Mouse (Mus musculus) midbrain, embryonic 14.5 days (tissue): ENCODE results near the gene Grk2. TPM values are rescaled to one million over a fixed set of nuclear protein-coding genes. Genes with fewer than 3 reads are reported as not detected.

ENCODE experiments used
- ATAC-seq: fragments of 200-750 bp; cut with Nextera tagmentation; 2 replicates; pipeline ENCODE4 v1.8.0; 2017; ENCODE audit warnings: moderate number of reproducible peaks, moderate library complexity; ENCODE audit not compliant: low FRiP score, low TSS enrichment
- DNase-seq: peaks from one replicate; pipeline ENCODE4 v3.0.0-alpha.2; 2015
- H3K27ac ChIP-seq: fragments of 300-500 bp; sonication (generic); replicated peaks from 2 replicates; pipeline ENCODE4 v1.5.1; 2014; ENCODE audit warnings: mild to moderate bottlenecking, low read depth, low read length, moderate library complexity
- H3K27me3 ChIP-seq: fragments of 300-500 bp; sonication (generic); 2 replicates; pipeline ENCODE4 v1.6.1; 2014; ENCODE audit warnings: low read length, control low read depth, mixed read lengths; ENCODE audit not compliant: control insufficient read depth, insufficient read depth
- H3K36me3 ChIP-seq: fragments of 300-500 bp; sonication (generic); 2 replicates; pipeline ENCODE4 v1.6.1; 2014; ENCODE audit warnings: low read length, control low read depth; ENCODE audit not compliant: control insufficient read depth, insufficient read depth
- H3K4me1 ChIP-seq: fragments of 300-500 bp; sonication (generic); 2 replicates; pipeline ENCODE4 v1.6.1; 2014; ENCODE audit warnings: mild to moderate bottlenecking, antibody characterized with exemption, low read length, control low read depth; ENCODE audit not compliant: control insufficient read depth, insufficient read depth
- H3K4me2 ChIP-seq: fragments of 300-500 bp; sonication (generic); 2 replicates; pipeline ENCODE4 v1.6.1; 2014; ENCODE audit warnings: mild to moderate bottlenecking, low read length, moderate library complexity
- H3K4me3 ChIP-seq: fragments of 300-500 bp; sonication (generic); replicated peaks from 2 replicates; pipeline ENCODE4 v1.5.1; 2014; ENCODE audit warnings: low read depth, low read length
- H3K9ac ChIP-seq: fragments of 300-500 bp; sonication (generic); replicated peaks from 2 replicates; pipeline ENCODE4 v1.6.1; 2014; ENCODE audit warnings: mild to moderate bottlenecking, low read length, moderate library complexity
- H3K9me3 ChIP-seq: fragments of 300-500 bp; sonication (generic); 2 replicates; pipeline ENCODE4 v1.6.1; 2016; ENCODE audit warnings: low read length, control low read depth, mixed read lengths; ENCODE audit not compliant: control insufficient read depth
- WGBS: fragments of 180-500 bp; shearing (Covaris S2); extraction: QIAGEN DNeasy Blood & Tissue Kit; methylation state at CpG from one replicate; pipeline ENCODE4 v1.1.7; 2014; 5-methylcytosine and 5-hydroxymethylcytosine counted together
- polyA plus RNA-seq: library from polyadenylated mRNA; unstranded; fragments of >200 nt; fragmentation: Nextera tagmentation; extraction: Ambion mirVana; gene quantifications from 2 replicates; pipeline ENCODE4 v1.2.1, GENCODE M21; 2014

The Grk2 gene
- polyA plus RNA-seq, 1 experiment from 2014 or later, result 29.0 TPM

GRCm38 (mm10) chr19:4309302-4309701 lies 3.3 kb upstream of the Grk2 start:
- ATAC-seq, result no peak
- peaks cover 8% of the 10 kb centered on the region; the same call in 1 of the 2 replicates for H3K36me3 ChIP-seq
- 94% methylated on average over 4 of the region's 4 CpGs for WGBS

DNA sequence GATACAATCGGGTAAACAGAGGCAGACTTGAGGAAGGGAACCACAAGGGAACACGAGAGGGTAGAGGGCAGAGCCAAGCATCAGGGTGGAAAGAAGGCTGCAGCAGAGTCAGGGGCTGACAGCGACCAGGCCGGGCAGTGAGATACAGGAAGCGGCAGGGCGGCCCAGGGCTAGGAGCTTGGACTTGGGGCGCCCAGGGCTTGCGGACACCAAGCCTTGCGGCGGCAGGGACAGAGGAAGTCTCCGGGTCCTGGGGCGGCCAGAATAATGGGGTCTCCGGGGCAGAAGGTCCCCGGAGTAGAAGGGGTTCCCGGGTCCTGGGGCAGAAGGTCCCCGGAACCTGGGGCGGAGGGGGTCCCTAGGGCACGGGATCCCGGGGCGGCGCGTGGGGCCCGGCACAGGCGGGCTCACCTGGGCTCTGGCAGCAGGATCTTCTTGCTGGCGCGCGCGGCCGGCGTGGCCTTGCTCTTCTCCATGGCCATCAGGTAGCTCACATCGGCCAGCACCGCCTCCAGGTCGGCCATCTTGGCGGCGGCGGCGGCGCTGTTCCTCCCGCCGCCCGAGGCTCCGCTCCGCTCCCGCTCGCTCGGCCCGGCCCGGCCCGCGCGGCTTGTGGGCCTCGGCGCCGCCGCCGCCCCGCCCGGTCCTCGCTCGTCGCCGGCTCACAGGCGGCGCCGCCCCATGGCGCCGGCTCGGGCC lies 382 bp downstream of the Grk2 start:
- Histone ChIP-seq H3K4me1 (peaks cover 56% of the 10 kb centered on the region), H3K9me3 (no peaks in the 10 kb centered on the region), H3K4me2 (peak overlapping the region; percentile 88), H3K4me3 (peak overlapping the region; percentile 93), H3K9ac (peak overlapping the region; percentile 98), H3K27ac (peak overlapping the region; percentile 91), H3K36me3 (no peaks in the 10 kb centered on the region), H3K27me3 (no peaks in the 10 kb centered on the region)
- peak; percentile 82 for DNase-seq
- peak; percentile 69 for ATAC-seq
- under 1% methylated on average over 60 of the region's 68 CpGs for WGBS

More at GRCm38 (mm10) chr19:4309302-4309701, 3.3 kb upstream of the Grk2 start:
- Histone ChIP-seq H3K4me2 (no peak overlapping the region), H3K9ac (no peak overlapping the region), H3K4me1 (peaks cover 20% of the 10 kb centered on the region), H3K27me3 (no peaks in the 10 kb centered on the region), H3K27ac (no peak overlapping the region), H3K4me3 (no peak overlapping the region), H3K9me3 (no peaks in the 10 kb centered on the region)
- DNase-seq, result no peak

GRCm38 (mm10) chr19:4304871-4305321 lies 1.1 kb downstream of the Grk2 start:
- H3K36me3 ChIP-seq, result no peaks in the 10 kb centered on the region
- no peak for DNase-seq
- 48% methylated on average over 4 of the region's 4 CpGs for WGBS
- H3K4me2 ChIP-seq, result peak overlapping the region; percentile 88
- H3K9me3 ChIP-seq, result no peaks in the 10 kb centered on the region
- H3K27me3 ChIP-seq, result no peaks in the 10 kb centered on the region
- ATAC-seq, result no peak
- H3K4me1 ChIP-seq, result peaks cover 56% of the 10 kb centered on the region
- no peak overlapping the region for H3K27ac ChIP-seq
- peak overlapping the region; percentile 98; the same call in 1 of the 2 replicates for H3K9ac ChIP-seq
- H3K4me3 ChIP-seq, result peak overlapping the region; percentile 93

- Histone ChIP-seq H3K27ac (no peak overlapping the region), H3K4me1 (peaks cover 56% of the 10 kb centered on the region)
These were observed 1.7 kb downstream of the Grk2 start for GRCm38 (mm10) chr19:4304251-4304821.

GRCm38 (mm10) chr19:4303640-4303995 lies 2.4 kb downstream of the Grk2 start:
- no peak for DNase-seq
- H3K4me3 ChIP-seq, result no peak overlapping the region
- peaks cover 56% of the 10 kb centered on the region for H3K4me1 ChIP-seq
- WGBS, result 92% methylated on average over 5 of the region's 5 CpGs
- H3K27ac ChIP-seq, result no peak overlapping the region
- H3K36me3 ChIP-seq, result no peaks in the 10 kb centered on the region
- H3K27me3 ChIP-seq, result no peaks in the 10 kb centered on the region
- no peaks in the 10 kb centered on the region for H3K9me3 ChIP-seq
- H3K4me2 ChIP-seq, result peak overlapping the region; percentile 88
- no peak overlapping the region for H3K9ac ChIP-seq
- ATAC-seq, result no peak

More at GRCm38 (mm10) chr19:4304251-4304821, 1.7 kb downstream of the Grk2 start:
- WGBS, result 80% methylated on average over 5 of the region's 5 CpGs
- Histone ChIP-seq H3K36me3 (no peaks in the 10 kb centered on the region), H3K4me3 (peak overlapping the region; percentile 93), H3K9ac (peak overlapping the region; percentile 20; the same call in 1 of the 2 replicates), H3K4me2 (peak overlapping the region; percentile 88), H3K9me3 (no peaks in the 10 kb centered on the region), H3K27me3 (no peaks in the 10 kb centered on the region)
- DNase-seq (no peak), ATAC-seq (no peak)

DNA sequence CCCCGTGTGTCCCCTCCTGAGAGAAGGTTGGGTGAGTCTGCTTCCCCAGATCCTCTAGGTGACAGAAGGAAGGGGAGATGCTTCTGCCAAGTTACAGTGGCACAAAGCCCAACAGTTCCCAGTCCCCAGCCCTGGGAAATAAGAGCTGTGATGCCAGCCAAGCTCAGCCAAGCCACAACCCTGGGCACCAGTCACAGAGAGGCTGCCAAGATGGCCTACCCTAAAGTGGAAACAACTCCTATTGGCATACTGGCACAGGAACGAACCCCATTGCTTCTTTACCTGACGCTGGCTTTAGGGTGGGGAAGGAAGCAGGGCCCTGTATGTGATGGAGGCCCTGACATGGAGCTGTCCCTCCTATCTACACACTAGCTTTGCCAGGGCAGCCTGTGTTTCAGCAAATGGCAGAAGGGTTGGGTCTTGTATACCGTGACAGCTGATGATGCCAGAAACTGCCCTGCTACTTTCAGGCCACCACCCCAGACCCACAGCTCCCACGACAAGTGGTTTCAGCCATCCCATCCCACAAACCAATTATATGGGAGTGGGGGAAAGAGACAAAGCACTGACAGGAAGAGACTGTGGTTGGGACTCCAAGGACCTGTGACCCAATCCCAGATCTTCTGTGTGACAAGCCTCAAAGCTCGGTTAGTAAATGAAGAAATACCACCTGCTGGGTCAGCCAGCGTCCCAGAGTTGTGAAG lies 2.9 kb downstream of the Grk2 start:
- H3K9ac ChIP-seq, result peak overlapping the region; percentile 37; the same call in 1 of the 2 replicates
- peak; percentile 26 for DNase-seq
- H3K9me3 ChIP-seq, result no peaks in the 10 kb centered on the region
- H3K27me3 ChIP-seq, result no peaks in the 10 kb centered on the region
- WGBS, result 79% methylated on average over 7 of the region's 7 CpGs
- peak overlapping the region; percentile 65; the same call in 1 of the 2 replicates for H3K27ac ChIP-seq
- H3K4me2 ChIP-seq, result peak overlapping the region; percentile 88
- no peak overlapping the region for H3K4me3 ChIP-seq
- H3K36me3 ChIP-seq, result no peaks in the 10 kb centered on the region
- ATAC-seq, result no peak
- peaks cover 56% of the 10 kb centered on the region for H3K4me1 ChIP-seq

DNA sequence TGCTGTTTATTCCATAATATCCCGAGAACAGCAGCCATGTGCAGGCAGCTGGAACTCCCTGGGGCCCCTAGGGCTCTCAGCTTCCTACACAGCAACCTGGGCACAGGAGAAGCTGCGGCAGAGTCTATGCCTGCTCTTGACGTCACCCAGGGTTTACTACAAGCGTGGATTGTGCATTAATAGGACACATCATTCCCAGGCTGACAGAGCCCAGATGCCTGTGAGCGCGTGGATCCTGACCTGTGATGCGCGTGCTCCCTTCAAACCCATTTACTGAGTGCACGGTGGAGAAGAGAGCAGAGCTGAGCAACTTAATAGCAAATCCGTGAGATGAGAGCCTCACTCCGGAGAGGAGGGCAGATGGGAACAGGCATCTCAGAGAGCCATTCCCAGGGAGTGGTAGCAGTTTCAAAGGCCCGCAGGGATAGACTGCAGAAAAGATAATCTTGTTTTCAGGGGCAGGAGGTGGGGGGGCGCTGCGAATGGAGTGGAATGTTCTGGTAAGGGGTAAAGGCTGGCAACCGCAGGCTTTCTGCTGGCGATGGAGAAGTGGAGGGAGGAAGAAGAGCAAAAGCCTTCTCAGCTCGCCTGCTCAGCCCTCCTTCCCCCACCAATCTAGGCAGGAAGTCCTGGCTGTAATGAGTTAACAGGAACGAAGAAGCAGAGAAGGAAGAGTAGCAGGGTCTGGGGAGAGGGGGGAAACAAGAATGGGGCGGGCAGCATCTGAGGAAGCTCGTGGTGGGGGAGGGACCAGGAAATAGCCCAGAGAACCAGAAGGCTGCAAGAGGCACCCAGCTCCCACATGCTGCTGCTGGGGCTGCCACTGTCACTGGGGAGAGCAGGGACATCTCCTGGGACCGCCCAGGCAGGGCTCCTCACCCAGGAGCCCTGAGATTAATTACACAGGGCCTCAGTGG lies 4.0 kb downstream of the Grk2 start:
- peak overlapping the region; percentile 37 for H3K9ac ChIP-seq
- no peaks in the 10 kb centered on the region for H3K27me3 ChIP-seq
- H3K4me1 ChIP-seq, result peaks cover 54% of the 10 kb centered on the region
- 31% methylated on average over 21 of the region's 21 CpGs for WGBS
- H3K4me2 ChIP-seq, result peak overlapping the region; percentile 33
- H3K27ac ChIP-seq, result peak overlapping the region; percentile 65
- DNase-seq (peak; percentile 49), ATAC-seq (no peak)
- no peaks in the 10 kb centered on the region for H3K9me3 ChIP-seq
- H3K4me3 ChIP-seq, result 0 out of 2 replicates have a peak overlapping the region, but pooled peaks have one; percentile 5
- no peaks in the 10 kb centered on the region for H3K36me3 ChIP-seq
